ENCODE assay signal across 7 mouse cellular contexts in the genomic region with DNA sequence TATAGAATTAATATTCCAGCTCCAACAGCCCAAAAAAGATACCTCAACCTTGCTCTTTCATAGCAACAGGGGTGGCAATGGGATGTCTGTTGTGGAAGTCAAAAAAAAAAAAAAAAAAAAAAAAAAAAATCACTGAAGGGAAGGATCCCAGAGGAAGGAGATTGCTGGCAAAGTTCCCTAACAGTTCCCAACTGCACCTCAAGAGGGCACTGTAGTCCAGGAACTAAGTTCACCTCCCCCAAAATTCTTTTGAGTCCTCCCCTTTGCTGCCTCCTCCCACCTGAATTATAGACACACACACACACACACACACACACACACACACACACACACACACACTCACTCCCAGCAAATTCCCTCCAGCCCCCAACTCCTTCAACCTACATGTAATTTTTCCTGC. TPM values are rescaled to one million over a fixed set of nuclear protein-coding genes. Genes with fewer than 3 reads are reported as not detected.
DNase-seq lines count a peak whose midpoint lies in the region; ATAC-seq lines count a peak whose summit lies in the region.

No protein-coding gene starts in this region.

- ATAC-seq in granulocyte monocyte progenitor cell, adult 5-6 weeks (replicated peaks; ENCODE audit: poor library complexity, severe bottlenecking), result peak; percentile 62

- peak; percentile 29 to 48 for DNase-seq in CD8-positive naive resting alpha-beta T cell, adult 2 months (ENCODE audit: low read depth in 2 of 2, low spot score in 2 of 2)
- DNase-seq in MN1 (ENCODE audit: low spot score), result peak; percentile 92
- DNase-seq in cerebellum, adult 9-11 months, result peak; percentile 76
- peak; percentile 83 to 84 for DNase-seq in layer of hippocampus, postnatal 14 days (ENCODE audit: low spot score in 2 of 2)
- peak; percentile 92 for DNase-seq in lung, postnatal 36 days
- DNase-seq in spleen, postnatal 36 days (ENCODE audit: low spot score in 2 of 2), result peak; percentile 9 to 18

RNA-seq across cellular contexts. Expression of a gene that starts 4.3 kb away (rescaled TPM):
- total RNA-seq in granulocyte monocyte progenitor cell, adult 5-6 weeks (2014; fragmentation: Nextera tagmentation), result 0.66 and 4.7 TPM in 2 replicates
- 0.04 and 0.05 TPM in 2 replicates for total RNA-seq in granulocyte monocyte progenitor cell, adult 5-6 weeks (2017)
- total RNA-seq in layer of hippocampus, postnatal 14 days (2021), result under 1 TPM; 0.21 to 0.57 TPM

RNA-seq across cellular contexts. Expression of a gene that starts 21.2 kb away (rescaled TPM):
- 31.2 and 36.5 TPM in 2 replicates for total RNA-seq in granulocyte monocyte progenitor cell, adult 5-6 weeks (2014; fragmentation: Nextera tagmentation)
- 18.3 and 28.9 TPM in 2 replicates for total RNA-seq in granulocyte monocyte progenitor cell, adult 5-6 weeks (2017)
- 10 to 100 TPM; 32.9 to 37.1 TPM for total RNA-seq in layer of hippocampus, postnatal 14 days (2021)

RNA-seq across cellular contexts. Expression of a gene that starts 37.2 kb away (rescaled TPM):
- total RNA-seq in granulocyte monocyte progenitor cell, adult 5-6 weeks (2014; fragmentation: Nextera tagmentation), result 21.0 and 21.7 TPM in 2 replicates
- total RNA-seq in granulocyte monocyte progenitor cell, adult 5-6 weeks (2017), result 5.2 and 7.7 TPM in 2 replicates
- total RNA-seq in layer of hippocampus, postnatal 14 days (2021), result 10 to 100 TPM; 40.5 to 48.8 TPM

RNA-seq across cellular contexts. Expression of a gene that starts 51.9 kb away (rescaled TPM):
- not detected in 2 replicates for total RNA-seq in granulocyte monocyte progenitor cell, adult 5-6 weeks (2014; fragmentation: Nextera tagmentation)
- not detected in 2 replicates for total RNA-seq in granulocyte monocyte progenitor cell, adult 5-6 weeks (2017)
- total RNA-seq in layer of hippocampus, postnatal 14 days (2021), result not detected

RNA-seq across cellular contexts. Expression of a gene that starts 52.2 kb away (rescaled TPM):
- total RNA-seq in granulocyte monocyte progenitor cell, adult 5-6 weeks (2014; fragmentation: Nextera tagmentation), result 335 and 473 TPM in 2 replicates
- total RNA-seq in granulocyte monocyte progenitor cell, adult 5-6 weeks (2017), result 226 and 299 TPM in 2 replicates
- 100 to 1,000 TPM; 704 to 770 TPM for total RNA-seq in layer of hippocampus, postnatal 14 days (2021)

Comparison
In these comparisons a context has a peak if more than half of its experiments do, and no peak if none do; other contexts are left out.
1. Peak in every context shown above with its lines: DNase-seq and ATAC-seq.
2. DNase-seq: peak in every context shown above with its lines; median percentile 92 in MN1; 92 in lung, postnatal 36 days; 84 in layer of hippocampus, postnatal 14 days; 76 in cerebellum, adult 9-11 months; 38 in CD8-positive naive resting alpha-beta T cell, adult 2 months; 14 in spleen, postnatal 36 days.